Mouse (Mus musculus) megakaryocyte, embryonic 14.5 days (primary cell): ENCODE data around the gene Ikzf1.

Experiments
- FLI1 ChIP-seq: IDR thresholded peaks from 2 replicates; pipeline ENCODE4 v1.6.1; 2012; ENCODE audit warnings: low read length, inconsistent platforms, mixed read lengths
- GATA1 ChIP-seq: IDR thresholded peaks from 3 replicates; pipeline ENCODE4 v1.6.1; 2012; ENCODE audit warnings: mixed read lengths, low read length, inconsistent platforms, borderline replicate concordance

DNA sequence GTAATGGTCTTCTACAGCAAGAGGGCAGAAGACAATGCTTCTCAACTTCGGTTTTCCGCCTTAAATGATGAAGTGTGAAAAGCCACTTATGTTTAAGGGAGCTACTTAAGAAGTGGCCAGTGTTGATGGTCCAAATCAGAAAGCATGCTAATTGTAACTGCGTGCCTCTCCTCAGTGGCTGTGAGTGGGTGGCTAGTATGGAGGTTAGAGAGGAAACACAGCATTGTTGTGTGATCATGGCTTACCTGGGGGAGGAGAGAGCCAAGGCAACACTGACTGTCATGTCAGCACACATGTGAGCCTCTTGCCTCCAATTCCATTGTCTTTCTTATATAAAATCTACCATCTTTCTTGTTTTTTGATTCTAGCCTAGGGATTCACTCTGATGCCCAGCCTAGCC lies 8.6 kb downstream of the Ikzf1 start:
- no peak for TF ChIP-seq GATA1
- TF ChIP-seq FLI1: no peak
